Mouse (Mus musculus): ENCODE results near the gene Espn. TPM values are rescaled to one million over a fixed set of nuclear protein-coding genes. Genes with fewer than 3 reads are reported as not detected.

The Espn gene
- polyA plus RNA-seq, 1 experiment from 2014 or later, result 4.0 TPM

GRCm38 (mm10) chr4:152074548-152074947, 77.6 kb downstream of the Espn start:
- Histone ChIP-seq H3K27me3 (ENCODE audit: insufficient read depth, poor library complexity, severe bottlenecking) (no peaks in the 10 kb centered on the region; the same call in 1 of the 2 replicates), H3K4me3 (no peak overlapping the region), H3K4me1 (peaks cover 44% of the 10 kb centered on the region), H3K27ac (no peak overlapping the region), H3K36me3 (no peaks in the 10 kb centered on the region), H3K9me3 (no peaks in the 10 kb centered on the region)
- 77% methylated on average over 9 of the region's 9 CpGs for WGBS
- DNase-seq (ENCODE audit: low spot score), result no peak

GRCm38 (mm10) chr4:152073715-152074114, 78.5 kb downstream of the Espn start:
- Histone ChIP-seq H3K27me3 (ENCODE audit: insufficient read depth, poor library complexity, severe bottlenecking) (no peaks in the 10 kb centered on the region; the same call in 1 of the 2 replicates), H3K36me3 (no peaks in the 10 kb centered on the region), H3K27ac (no peak overlapping the region), H3K4me1 (peaks cover 44% of the 10 kb centered on the region), H3K4me3 (no peak overlapping the region), H3K9me3 (no peaks in the 10 kb centered on the region)
- DNase-seq (ENCODE audit: low spot score), result no peak
- WGBS, result 80% methylated on average over 6 of the region's 6 CpGs

GRCm38 (mm10) chr4:152072655-152073054, 79.5 kb downstream of the Espn start:
- 77% methylated on average over 10 of the region's 10 CpGs for WGBS
- no peaks in the 10 kb centered on the region for H3K9me3 ChIP-seq
- H3K4me3 ChIP-seq, result no peak overlapping the region
- DNase-seq (ENCODE audit: low spot score), result no peak
- 0 out of 2 replicates have a peak overlapping the region, but pooled peaks have one; percentile 17 for H3K27ac ChIP-seq
- peaks cover 38% of the 10 kb centered on the region for H3K4me1 ChIP-seq
- no peaks in the 10 kb centered on the region; the same call in 1 of the 2 replicates for H3K27me3 ChIP-seq (ENCODE audit: insufficient read depth, poor library complexity, severe bottlenecking)
- no peaks in the 10 kb centered on the region for H3K36me3 ChIP-seq

GRCm38 (mm10) chr4:152072121-152072601, 80.0 kb downstream of the Espn start, which contains the start of gene Plekhg5:
Gene Plekhg5, plus strand, starts transcription at chr4:152072498.
- peaks cover 38% of the 10 kb centered on the region for H3K4me1 ChIP-seq

GRCm38 (mm10) chr4:152070494-152071396, 81.4 kb downstream of the Espn start:
- Histone ChIP-seq H3K36me3 (no peaks in the 10 kb centered on the region), H3K27ac (no peak overlapping the region), H3K4me3 (no peak overlapping the region), H3K4me1 (peaks cover 29% of the 10 kb centered on the region), H3K27me3 (ENCODE audit: insufficient read depth, poor library complexity, severe bottlenecking) (no peaks in the 10 kb centered on the region; the same call in 1 of the 2 replicates), H3K9me3 (no peaks in the 10 kb centered on the region)
- WGBS, result 77% methylated on average over 11 of the region's 11 CpGs
- no peak for DNase-seq (ENCODE audit: low spot score)

More at GRCm38 (mm10) chr4:152072121-152072601, 80.0 kb downstream of the Espn start, which contains the start of gene Plekhg5:
- no peaks in the 10 kb centered on the region for H3K9me3 ChIP-seq
- no peak for DNase-seq (ENCODE audit: low spot score)
- WGBS, result 63% methylated on average over 10 of the region's 10 CpGs
- no peaks in the 10 kb centered on the region for H3K36me3 ChIP-seq
- 0 out of 2 replicates have a peak within 1 kb of the TSS, but pooled peaks have one; percentile 17 for H3K27ac ChIP-seq
- no peak within 1 kb of the TSS for H3K4me3 ChIP-seq
- H3K27me3 ChIP-seq (ENCODE audit: insufficient read depth, poor library complexity, severe bottlenecking), result no peaks in the 10 kb centered on the region; the same call in 1 of the 2 replicates

Other genes starting within 250 kb of the Espn start
- gene Dnajc11, start 218.7 kb downstream of the Espn start, polyA plus RNA-seq (2016; fragmentation: Nextera tagmentation; extraction: Ambion mirVana), result 80.5 and 85.8 TPM in 2 replicates
- 29.3 and 30.1 TPM in 2 replicates for gene Thap3, start 163.4 kb downstream of the Espn start, polyA plus RNA-seq (2016; fragmentation: Nextera tagmentation; extraction: Ambion mirVana)
- 22.9 and 26.2 TPM in 2 replicates for gene Phf13, start 156.1 kb downstream of the Espn start, polyA plus RNA-seq (2016; fragmentation: Nextera tagmentation; extraction: Ambion mirVana)
- gene Klhl21, start 143.6 kb downstream of the Espn start, polyA plus RNA-seq (2016; fragmentation: Nextera tagmentation; extraction: Ambion mirVana), result 28.4 and 42.2 TPM in 2 replicates
- 16.6 and 21.0 TPM in 2 replicates for gene Zbtb48, start 124.7 kb downstream of the Espn start, polyA plus RNA-seq (2016; fragmentation: Nextera tagmentation; extraction: Ambion mirVana)
- 0.11 and 0.19 TPM in 2 replicates for gene Tas1r1, start 113.8 kb downstream of the Espn start, polyA plus RNA-seq (2016; fragmentation: Nextera tagmentation; extraction: Ambion mirVana)
- gene Nol9, start 113.0 kb downstream of the Espn start, polyA plus RNA-seq (2016; fragmentation: Nextera tagmentation; extraction: Ambion mirVana), result 26.5 and 36.9 TPM in 2 replicates
- 10.1 and 10.2 TPM in 2 replicates for gene Plekhg5, start 79.9 kb downstream of the Espn start, polyA plus RNA-seq (2016; fragmentation: Nextera tagmentation; extraction: Ambion mirVana)
- 0.90 and 1.3 TPM in 2 replicates for gene Tnfrsf25, start 36.4 kb downstream of the Espn start, polyA plus RNA-seq (2016; fragmentation: Nextera tagmentation; extraction: Ambion mirVana)
- gene Hes2, start 6.5 kb upstream of the Espn start, polyA plus RNA-seq (2016; fragmentation: Nextera tagmentation; extraction: Ambion mirVana), result not detected in 2 replicates
- 43.7 and 48.9 TPM in 2 replicates for gene Acot7, start 25.8 kb upstream of the Espn start, polyA plus RNA-seq (2016; fragmentation: Nextera tagmentation; extraction: Ambion mirVana)
- gene Gpr153, start 121.9 kb upstream of the Espn start, polyA plus RNA-seq (2016; fragmentation: Nextera tagmentation; extraction: Ambion mirVana), result 5.5 and 6.3 TPM in 2 replicates
- gene Hes3, start 139.3 kb upstream of the Espn start, polyA plus RNA-seq (2016; fragmentation: Nextera tagmentation; extraction: Ambion mirVana), result not detected in 2 replicates
- gene Icmt, start 144.9 kb upstream of the Espn start, polyA plus RNA-seq (2016; fragmentation: Nextera tagmentation; extraction: Ambion mirVana), result 23.1 and 27.4 TPM in 2 replicates
- 19.1 and 39.9 TPM in 2 replicates for gene Rnf207, start 166.6 kb upstream of the Espn start, polyA plus RNA-seq (2016; fragmentation: Nextera tagmentation; extraction: Ambion mirVana)
- gene Rpl22, start 173.4 kb upstream of the Espn start, polyA plus RNA-seq (2016; fragmentation: Nextera tagmentation; extraction: Ambion mirVana), result 261 and 301 TPM in 2 replicates
- gene Chd5, start 186.3 kb upstream of the Espn start, polyA plus RNA-seq (2016; fragmentation: Nextera tagmentation; extraction: Ambion mirVana), result 0.02 TPM in 1 of 2 replicates, not detected in the other